Mouse (Mus musculus): Measurements from ENCODE around the gene Gm20605. TPM values are rescaled to one million over a fixed set of nuclear protein-coding genes. Genes with fewer than 3 reads are reported as not detected.
A peak's percentile ranks its signal among the peaks of the same experiment; 100 is the strongest.

Gene Gm20605
- 1 to 10 TPM; 3.2 to 4.5 TPM for total RNA-seq (2021)

DNA sequence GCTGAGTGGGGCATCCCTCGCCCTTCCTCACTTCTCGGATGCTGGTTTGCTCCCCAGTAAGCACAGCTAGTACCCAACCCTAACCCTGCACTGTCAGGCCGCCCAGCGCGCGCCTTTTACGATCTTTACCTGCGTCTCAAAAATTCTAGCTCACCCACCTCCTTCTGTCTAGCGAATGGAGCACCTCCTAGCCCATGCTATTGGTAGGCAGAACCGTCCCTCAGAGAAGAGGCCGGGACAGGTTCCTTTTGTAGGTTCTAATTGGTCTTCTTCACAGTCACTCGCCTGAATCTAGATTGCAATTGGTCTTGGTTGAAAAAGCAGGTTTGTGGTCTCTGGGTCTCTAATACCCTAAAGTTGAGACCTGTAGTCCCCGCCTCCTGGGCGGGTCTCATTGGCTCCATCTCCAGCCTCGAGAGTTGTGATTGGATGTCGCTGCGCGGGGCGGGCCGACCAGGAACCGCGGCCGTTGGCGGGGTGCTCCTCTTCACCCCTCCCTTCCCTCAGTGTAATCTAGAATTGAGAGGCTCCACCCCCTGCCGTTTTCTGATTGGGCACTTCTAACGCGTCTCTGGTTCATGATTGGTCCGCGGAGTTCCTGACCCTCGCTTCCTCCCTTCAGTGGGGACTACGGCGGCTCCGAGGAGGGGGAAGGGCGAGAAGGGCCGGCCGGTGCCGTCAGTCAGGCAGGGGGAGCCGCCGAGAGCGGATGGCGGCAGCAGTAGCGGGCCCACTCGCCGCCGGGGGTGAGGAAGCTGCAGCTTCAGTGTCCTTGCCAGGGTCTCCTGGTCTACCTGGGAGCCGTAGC, at the start of gene Gm20605, which contains the start of the genes Fbxo24 and Lrch4:
TSS of gene Gm20605 (plus strand) at position 678 of the 808 bp plus-strand sequence.
TSS of gene Fbxo24 (minus strand) at position 505 of the 808 bp plus-strand sequence.
TSS of gene Lrch4 (plus strand) at position 624 of the 808 bp plus-strand sequence.
- intact Hi-C loops (cut with DNase I), result no loop called here
- peak; percentile 100 for DNase-seq (ENCODE audit: low spot score)

DNA sequence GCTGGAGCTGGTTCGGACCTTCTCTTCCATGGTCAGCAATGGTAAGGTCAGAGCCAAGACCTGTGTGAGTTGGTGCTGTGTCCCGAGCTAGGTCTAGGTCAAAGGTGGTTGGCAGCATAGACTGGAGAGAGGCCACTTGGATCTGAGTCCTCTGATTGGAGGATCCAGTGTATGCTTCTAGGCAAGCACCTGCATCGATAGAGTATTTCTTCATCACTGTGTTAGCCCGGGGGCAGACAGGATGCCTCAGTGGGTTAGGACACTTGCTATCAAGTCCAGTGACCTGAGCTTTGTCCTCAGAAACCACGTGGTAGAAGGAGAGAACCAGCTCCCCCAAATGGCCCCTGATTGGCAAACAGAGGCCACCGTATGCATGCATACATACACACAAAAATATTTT, 48.7 kb upstream of the Gm20605 start:
- intact Hi-C loops (cut with DNase I), result loop anchor here (5.0 kb wide), 1 partner anchor 177 kb away; no protein-coding TSS in a partner anchor
- DNase-seq (ENCODE audit: low spot score), result no peak

DNA sequence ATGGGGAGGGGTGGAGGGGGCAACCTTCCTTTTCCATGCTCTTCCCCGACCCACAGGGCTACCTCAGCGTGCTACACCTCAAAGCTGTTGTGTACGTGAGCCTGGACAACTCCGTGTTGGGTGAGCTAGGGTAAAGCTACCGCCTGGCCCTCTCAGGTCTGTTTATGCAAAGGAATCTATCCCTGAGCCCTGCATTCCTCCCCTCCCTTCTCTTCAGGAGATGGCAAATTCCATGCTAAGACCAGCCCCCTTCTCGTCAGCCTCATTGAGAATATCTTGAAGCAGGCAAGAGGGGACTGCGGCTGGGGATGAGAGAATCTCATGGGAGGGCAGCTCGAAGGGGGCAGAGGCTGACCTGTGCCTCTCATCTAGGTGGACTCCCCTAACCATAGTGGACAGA, 46.3 kb upstream of the Gm20605 start:
- no peak for DNase-seq (ENCODE audit: low spot score)
- intact Hi-C loops (cut with DNase I), result loop anchor here (5.0 kb wide), 1 partner anchor 175 kb away; no protein-coding TSS in a partner anchor

DNA sequence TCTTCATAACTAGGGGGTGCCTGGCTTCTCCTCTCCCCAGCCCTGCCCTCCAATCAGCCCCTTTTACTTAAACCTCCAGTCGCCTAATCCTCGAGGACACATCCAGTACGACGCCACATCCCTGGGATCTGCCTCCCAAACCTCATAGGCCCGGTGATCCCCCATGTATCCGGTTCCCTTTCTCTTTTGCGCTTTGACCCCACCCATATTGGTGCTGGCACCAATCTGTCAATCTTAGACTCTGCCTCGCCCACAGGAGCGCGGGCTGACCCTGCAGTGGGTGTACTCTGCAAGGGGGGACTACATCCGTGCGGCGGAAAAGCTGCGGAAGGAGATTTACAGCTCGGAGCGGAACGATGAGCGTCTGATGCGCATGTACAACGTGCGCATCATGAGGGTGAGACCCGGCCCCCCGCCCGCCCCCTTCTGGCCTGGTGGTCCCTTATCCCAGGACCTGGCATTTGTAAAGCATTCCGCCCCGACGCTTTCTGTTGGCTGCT, 45.3 kb upstream of the Gm20605 start:
- DNase-seq (ENCODE audit: low spot score), result no peak
- intact Hi-C loops (cut with DNase I), result loop anchor here (2.0 to 5.0 kb wide), 2 partner anchors 69 to 174 kb away; no protein-coding TSS in a partner anchor

DNA sequence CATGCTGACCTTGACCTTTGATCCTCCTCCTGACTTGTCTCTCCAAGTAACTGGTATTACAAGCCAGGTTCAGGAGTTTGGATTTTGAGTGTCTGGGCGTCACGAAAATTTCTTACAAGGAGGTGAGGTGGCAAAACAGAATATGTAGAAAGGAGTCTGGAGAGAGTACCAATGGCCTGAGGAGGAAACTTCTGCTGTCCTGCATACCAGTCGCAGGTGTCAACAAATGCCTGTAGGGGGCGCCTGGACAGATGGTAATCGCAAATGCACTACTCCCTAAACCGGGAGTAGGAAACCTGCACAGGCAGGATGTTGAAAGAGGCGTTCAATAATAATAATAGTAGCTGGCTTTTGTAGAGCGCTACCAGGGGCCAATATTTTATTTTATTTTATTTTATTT, 44.0 kb upstream of the Gm20605 start:
- DNase-seq (ENCODE audit: low spot score), result peak; percentile 31
- intact Hi-C loops (cut with DNase I), result loop anchor here (2.0 to 5.0 kb wide), 2 partner anchors 68 to 172 kb away; no protein-coding TSS in a partner anchor

DNA sequence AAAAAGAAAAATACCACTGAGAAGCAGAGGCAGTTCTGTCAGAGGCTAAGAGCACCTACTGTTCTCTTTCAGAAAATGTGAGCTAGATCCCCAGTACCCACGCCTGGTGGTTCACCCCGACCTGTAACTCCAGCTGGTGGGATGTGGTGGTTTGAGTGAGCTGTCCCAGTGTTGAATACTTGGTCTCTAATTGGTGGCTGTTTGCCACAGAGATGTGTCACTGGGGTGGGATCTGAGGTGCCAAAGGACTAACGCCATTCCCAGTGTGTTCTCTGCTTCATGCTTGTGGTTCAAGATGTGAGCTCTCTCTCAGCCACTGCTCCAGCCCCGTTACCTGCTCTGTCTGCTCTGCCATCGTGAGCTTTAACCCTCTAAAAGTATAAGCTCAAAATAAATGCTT, 38.5 kb upstream of the Gm20605 start:
- intact Hi-C loops (cut with DNase I), result no loop called here
- no peak for DNase-seq (ENCODE audit: low spot score)

DNA sequence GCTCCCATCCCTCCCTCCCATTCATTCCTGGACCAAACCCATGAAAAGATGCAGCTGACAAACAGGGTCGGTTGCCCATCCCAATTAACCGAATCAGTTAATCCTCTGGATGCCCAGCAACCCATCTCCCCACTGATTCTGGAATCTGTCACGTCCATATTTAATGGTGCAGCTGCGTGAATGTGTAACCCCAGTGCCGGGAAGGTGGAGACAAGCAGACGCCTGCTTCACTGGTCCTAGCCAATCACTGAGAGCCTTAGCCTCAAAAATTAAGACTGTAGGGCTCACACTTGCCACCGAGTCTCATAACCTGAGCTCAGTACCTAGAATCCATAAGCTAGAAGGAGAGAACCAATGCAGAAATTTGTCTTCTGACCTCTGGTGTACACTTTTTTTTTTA, 33.1 kb upstream of the Gm20605 start:
- DNase-seq (ENCODE audit: low spot score), result no peak
- intact Hi-C loops (cut with DNase I), result no loop called here

DNA sequence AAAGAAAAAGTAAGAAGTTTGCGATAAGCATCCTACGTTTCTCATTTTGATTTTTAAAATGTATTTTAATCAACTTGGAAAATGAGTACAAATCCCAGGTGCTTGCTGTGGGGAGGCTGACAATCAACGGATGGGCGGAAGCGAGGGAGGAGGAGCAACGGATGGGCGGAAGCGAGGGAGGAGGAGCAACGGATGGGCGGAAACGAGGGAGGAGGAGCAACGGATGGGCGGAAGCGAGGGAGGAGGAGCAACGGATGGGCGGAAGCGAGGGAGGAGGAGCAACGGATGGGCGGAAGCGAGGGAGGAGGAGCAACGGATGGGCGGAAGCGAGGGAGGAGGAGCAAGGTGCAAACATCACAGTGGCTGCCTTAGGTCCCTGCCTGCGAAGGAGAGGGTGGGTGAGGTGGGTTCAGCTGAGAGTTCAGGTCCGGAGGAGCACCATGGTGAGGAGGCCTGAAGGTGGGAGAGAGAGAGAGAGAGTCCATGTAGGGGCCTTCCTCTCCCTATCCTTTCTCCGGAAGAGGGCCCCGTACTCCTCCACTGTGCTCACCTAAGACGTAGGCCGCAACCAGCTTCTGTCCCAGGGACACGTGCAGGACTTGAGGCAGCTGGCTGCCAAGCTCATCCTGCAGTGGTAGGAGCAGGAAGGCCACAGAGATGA, 32.2 kb upstream of the Gm20605 start:
- intact Hi-C loops (cut with DNase I), result no loop called here
- no peak for DNase-seq (ENCODE audit: low spot score)

DNA sequence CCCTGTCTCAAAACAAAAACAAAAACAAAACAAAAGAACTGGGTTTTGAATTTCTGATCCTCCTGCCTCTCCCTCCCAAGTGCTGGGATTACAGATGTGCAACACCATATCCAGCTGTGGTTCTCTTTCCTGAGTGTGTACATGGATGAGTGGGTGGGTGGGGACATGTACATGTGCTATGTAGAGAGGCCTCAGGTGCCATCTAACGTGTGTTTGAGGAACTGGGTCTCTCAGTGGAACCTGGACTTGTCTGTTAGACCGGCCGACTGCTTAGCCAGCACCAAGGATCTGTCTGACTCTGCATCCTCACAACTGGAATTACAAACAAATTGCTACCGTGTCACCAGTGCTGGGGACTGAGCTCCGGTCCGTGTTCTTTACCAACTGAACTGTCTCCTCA, 31.4 kb upstream of the Gm20605 start:
- intact Hi-C loops (cut with DNase I), result no loop called here
- no peak for DNase-seq (ENCODE audit: low spot score)

DNA sequence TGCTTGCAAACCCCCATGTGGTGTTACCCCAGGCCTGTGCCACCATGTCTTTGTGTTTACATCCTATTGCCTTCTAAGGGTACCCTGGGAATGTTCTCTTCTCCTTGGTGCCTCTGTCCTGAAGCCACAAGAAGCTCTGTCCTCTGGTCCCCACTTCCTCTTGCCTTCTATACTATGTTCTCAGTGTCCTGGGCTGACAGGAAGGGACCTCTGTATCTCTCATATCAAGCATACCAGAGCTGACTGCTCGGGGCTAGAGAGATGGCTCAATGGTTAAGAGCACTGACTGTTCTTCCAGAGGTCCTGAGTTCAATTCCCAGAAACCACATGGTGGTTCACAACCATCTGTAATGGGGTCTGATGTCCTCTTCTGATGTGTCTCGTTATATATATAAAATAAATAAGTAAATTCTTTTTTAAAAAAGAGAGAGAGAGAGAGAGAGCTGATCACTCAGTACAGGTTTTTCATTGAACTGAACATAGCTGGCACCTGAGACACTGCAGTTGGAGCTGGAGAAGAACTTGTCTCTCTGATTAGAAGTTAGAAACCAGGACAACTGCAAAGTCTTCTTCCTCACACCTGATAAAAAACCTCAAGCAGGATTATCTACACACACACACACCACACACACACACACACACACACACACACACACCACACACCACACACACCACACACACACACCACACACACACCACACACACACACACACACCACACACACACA, 30.7 kb upstream of the Gm20605 start:
- DNase-seq (ENCODE audit: low spot score), result no peak
- intact Hi-C loops (cut with DNase I), result no loop called here

DNA sequence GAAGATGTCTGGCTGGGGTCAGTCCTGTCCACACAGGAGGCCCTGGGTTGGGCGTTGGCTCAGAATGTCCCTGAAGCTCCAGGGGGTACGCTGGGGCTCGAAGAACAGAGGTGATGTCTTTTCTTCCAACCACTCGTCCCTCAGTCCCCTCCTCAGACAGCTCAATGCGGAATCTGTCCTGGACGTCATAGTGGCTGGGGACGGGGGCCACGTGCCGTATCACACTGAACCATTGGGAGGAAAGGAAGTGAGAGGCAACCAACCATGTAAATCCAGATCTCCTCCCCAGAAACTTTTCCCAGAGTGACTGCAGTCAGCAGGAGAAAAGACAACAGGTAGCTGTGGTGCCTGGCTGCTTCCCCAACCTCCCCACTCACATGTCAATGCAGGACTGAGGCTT, 29.4 kb upstream of the Gm20605 start:
- DNase-seq (ENCODE audit: low spot score), result no peak
- intact Hi-C loops (cut with DNase I), result no loop called here

DNA sequence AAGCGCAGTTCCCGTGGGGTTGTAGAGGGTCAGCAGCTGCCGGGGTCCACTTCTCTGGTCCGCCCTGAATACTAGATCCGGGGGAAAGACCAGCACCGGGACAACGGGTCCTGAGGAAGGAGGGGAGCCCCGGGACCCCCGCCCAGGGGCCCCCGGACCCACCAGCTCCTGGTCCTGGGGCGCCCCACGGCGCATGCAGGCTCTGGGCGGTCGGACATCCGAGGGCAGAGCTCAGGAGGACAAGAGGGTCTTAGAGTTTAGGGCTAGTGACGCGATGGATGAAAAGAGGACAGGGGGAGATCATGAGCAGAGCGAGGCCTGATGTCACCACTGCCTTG, 28.7 kb upstream of the Gm20605 start:
- intact Hi-C loops (cut with DNase I), result loop anchor here (2.0 to 5.0 kb wide), 3 partner anchors 67 to 157 kb away; partner anchors contain the start of genes Epo, Gnb2 and Pop7
- DNase-seq (ENCODE audit: low spot score), result no peak

DNA sequence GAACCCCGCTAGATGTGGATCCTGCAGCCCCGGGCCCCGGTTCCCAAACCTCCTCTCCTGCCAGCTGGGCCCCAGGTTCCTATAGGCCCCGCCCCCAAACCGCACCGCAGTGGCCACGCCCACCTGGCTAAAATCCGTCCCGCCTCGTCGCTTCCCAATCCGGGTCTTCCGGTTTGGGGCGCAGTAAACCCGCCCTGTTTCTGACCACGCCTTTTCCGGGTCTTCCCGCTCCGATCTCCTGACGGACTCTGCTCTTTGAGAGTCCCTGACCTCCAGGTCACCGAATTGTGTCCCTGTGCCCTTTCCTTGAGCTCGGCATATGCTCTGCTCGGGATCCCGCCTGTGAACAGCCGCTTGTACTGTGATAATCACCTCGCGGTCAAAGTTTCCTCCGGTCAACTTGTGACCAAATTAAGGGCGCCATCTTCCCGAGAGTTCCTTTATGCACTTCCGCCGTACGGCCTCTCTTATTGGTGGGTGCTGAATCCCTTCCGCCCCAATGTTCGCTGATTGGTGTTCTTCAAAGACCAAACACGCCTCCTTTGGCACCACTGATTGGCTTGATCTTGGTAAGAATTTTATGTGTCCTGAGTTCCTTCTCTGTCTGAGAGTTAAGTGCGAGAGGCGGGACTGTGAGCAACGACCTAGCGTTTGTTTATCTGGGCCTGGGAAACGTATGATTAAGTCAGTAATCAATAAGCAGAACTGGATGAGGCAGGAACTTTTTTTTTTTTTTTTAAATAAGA, 28.2 kb upstream of the Gm20605 start, which contains the start of gene Mospd3:
TSS of gene Mospd3 (minus strand) at position 440 of the 746 bp plus-strand sequence.
- intact Hi-C loops (cut with DNase I), result loop anchor here (2.0 to 5.0 kb wide), 3 partner anchors 68 to 157 kb away; partner anchors contain the start of genes Epo, Gnb2 and Pop7
- DNase-seq (ENCODE audit: low spot score), result peak; percentile 92

DNA sequence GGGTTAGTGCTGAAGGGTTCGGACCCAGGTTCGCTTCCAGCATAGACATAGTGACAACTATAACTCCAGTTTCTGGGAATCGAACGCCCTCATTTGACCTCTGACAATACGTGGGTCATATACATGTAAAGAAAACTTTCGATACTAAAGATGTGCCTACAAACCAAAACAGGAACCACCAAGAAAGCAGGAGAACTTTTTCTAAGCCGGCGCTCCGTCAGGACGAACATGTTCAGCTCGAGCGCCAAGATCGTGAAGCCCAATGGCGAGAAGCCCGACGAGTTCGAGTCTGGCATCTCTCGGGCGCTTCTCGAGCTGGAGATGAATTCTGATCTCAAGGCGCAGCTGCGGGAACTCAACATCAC, 27.6 kb upstream of the Gm20605 start:
- DNase-seq (ENCODE audit: low spot score), result no peak
- intact Hi-C loops (cut with DNase I), result loop anchor here (2.0 to 5.0 kb wide), 3 partner anchors 69 to 156 kb away; partner anchors contain the start of genes Epo, Gnb2 and Pop7

DNA sequence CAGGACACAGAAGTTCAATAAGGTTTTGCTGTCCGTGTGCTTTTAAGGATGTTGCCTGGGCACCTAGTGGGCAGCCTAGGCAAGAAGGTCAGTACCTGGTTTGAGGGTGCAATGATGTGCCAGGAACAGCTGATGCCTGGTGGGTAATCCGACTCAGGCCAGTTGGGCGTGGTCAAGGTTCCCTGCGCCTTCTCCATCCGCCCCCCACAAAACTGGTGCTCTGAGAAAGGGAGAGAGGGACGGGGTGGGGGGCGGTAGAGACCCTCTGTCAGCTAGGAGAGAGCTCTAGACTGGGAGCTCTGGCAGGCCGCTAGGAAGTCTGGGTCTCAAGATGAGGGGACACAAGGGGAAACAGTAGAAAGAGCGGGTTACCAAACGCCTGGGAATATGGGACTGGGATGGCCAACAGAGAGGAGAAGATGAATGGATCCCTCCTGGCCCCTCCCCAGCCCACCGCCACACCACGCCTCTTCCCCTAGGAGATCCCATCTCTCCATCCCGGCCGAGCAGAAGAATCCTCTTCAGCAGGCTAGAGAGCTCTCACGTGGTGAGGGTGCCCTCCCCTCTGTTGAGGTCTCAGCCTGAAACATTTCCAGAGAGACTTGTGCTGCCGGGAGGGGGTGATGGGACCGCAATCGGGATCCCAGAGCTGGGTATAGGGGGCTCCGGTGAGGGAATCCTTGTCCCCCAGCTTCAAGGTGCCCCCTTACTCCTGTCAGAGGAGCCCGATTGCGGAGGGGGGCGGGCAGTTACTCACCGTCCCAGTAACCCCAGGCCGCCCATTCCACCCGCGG, 20.9 kb upstream of the Gm20605 start:
- intact Hi-C loops (cut with DNase I), result no loop called here
- DNase-seq (ENCODE audit: low spot score), result no peak

DNA sequence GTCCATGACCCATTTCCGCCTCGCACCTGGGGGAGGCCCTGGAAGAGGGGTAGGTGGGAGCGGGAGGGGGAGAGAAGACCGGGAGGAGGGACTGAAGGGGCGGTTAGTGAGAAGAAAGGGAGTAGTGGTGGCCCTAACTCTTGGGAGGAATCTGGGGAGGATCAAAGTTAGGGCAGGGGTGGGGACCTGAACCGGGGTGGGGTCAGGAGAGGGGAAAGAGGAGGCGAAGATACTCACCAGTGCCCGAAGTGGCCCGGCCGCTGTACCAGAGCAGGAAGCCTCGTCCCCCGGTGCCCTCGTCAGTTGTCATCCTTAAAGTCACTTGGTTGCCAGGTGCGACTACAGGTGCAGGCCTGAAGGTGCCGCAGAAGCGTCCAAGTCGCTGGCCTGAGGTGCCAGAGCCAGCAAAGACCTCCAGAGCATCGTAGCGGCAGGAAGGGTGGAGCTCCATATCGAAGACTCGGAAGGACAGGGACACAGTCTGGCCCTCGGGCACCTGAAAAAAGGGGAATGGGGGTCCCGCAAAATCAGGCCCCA, 20.3 kb upstream of the Gm20605 start:
- intact Hi-C loops (cut with DNase I), result no loop called here

DNA sequence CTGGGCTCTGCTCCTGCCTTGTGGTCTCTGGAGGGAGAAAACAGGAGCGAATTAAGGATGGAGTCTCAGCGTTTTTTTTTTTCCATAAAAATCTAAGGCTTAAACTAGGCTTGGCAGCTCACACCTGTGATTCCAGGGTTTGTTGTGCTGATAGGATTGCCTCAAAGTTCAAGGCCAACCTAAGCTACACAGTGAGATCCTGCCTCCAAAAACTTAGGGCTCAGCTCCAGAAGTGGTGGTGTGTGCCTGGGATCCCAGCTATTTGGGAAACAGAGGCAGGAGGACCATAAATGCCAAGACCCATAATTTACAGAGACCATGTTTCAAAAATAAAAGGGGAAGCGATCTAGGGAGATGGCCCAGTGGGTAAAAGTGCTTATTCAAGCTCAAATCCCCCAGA, 19.7 kb upstream of the Gm20605 start:
- intact Hi-C loops (cut with DNase I), result no loop called here

More for the DNA sequence above, 20.3 kb upstream of the Gm20605 start:
- DNase-seq (ENCODE audit: low spot score), result no peak

DNA sequence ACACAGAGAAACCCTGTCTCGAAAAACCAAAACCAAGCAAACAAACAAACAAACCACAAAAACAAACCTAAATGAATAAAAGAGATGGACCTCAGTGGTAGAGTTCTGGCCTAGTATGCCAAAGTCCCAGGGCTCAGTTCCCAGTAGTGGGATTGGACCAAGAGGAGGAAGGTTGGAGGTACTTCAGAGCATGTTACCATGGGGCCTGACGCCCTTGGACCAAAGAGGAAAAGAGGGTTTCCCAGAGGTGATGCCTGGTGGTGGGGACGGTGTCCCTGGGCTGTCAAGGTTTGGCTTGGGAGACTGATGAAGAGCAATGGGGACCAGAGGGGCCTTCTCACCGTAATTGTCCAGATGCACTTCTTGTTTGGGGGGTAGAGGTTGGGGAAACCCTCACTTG, 18.9 kb upstream of the Gm20605 start:
- intact Hi-C loops (cut with DNase I), result no loop called here
- no peak for DNase-seq (ENCODE audit: low spot score)

More for the DNA sequence above, 19.7 kb upstream of the Gm20605 start:
- no peak for DNase-seq (ENCODE audit: low spot score)

All from heart, postnatal 25 days (tissue).